Mouse (Mus musculus): ENCODE data around the gene Ralgps1.

Ralgps1 gene

DNA sequence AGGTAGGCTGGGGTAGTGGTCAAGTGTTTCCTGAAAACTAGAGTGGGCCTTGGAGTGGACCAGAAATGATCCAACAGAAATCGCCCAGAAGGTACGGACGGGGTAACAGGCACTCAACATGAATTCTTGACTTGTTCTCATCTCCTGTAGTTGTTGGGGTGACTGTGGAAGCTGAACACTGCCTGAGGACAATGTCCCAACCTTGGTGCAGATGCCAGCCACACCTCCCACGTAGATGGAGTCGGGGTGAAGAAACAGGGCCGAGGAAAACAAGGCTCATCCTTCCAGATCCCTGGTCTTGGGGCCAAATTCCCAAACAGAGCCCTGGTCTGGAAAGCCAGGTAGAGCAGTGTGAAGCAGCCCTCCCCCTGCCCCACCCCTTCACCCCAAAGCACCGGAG is 122.7 kb downstream of the Ralgps1 start:
- no peak for DNase-seq (ENCODE audit: inconsistent age in 2 of 2, low spot score in 1 of 2)

DNA sequence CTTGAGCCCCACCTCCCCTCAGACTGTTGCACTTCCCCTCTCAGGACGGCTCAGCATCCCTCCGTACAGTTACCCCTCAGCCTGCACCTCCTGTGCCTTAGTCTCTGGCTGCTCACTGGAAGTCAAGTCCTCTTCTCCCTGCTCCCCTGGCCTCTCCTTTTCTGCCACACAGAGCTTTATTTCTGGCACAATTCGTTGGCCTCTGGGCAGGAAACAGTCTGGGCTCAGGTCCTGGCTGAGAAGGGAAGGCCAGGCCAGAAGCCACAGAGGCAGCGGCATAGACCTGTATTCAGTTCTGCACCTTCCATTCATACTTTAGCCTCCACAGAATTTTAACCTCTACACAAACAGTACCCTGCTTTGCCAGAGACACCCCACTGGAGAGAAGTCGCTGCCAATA is 124.4 kb downstream of the Ralgps1 start:
- no peak for DNase-seq (ENCODE audit: inconsistent age in 2 of 2, low spot score in 1 of 2)

DNA sequence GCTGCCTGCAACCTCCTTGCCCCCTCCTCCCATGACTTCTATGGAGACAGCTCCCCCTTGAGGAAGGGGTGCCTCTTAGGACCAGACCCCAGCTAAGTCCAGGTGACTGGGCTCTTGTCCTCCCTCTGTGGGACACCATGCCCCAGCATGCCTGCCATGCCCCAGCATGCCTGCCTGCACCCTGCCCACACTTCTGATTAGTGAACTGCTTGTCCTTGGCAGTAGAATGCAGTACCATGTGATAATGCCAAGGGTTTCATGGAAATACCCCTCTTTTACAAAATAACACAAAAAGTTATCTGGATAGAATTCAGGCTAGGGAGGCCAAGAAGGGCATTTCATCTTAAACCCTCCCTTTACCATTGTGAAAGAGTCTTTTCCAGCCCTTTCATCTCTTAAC is 125.9 kb downstream of the Ralgps1 start:
- DNase-seq (ENCODE audit: inconsistent age in 2 of 2, low spot score in 1 of 2): peak; percentile 35 to 73

DNA sequence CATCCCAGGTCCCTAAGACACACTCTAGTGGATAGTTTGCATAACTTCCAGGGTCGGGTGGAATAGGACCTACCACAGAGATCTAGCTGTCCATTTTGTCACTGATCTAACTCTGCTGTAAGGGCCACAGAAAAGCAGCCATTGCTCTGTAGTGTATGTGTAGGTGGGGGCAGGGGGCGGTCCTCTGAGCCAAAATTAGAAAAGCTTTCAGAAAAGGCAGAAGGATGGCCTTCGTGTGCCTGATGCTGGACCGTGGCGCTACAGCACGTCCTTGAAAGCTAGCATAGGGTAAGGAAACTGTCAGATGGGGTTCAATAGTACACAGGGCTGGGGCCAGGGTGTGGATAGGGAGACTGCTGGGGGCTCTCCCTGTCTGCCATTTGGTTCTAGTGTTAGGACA is 126.4 kb downstream of the Ralgps1 start:
- peak; percentile 54 to 73 for DNase-seq (ENCODE audit: inconsistent age in 2 of 2, low spot score in 1 of 2)

GRCm38 (mm10) chr2:33237581-33237980 is 133.7 kb downstream of the Ralgps1 start:
- DNase-seq (ENCODE audit: inconsistent age in 2 of 2, low spot score in 1 of 2): no peak

- DNase-seq (ENCODE audit: inconsistent age in 2 of 2, low spot score in 1 of 2): no peak
These were observed 136.4 kb downstream of the Ralgps1 start for GRCm38 (mm10) chr2:33234848-33235247.

DNA sequence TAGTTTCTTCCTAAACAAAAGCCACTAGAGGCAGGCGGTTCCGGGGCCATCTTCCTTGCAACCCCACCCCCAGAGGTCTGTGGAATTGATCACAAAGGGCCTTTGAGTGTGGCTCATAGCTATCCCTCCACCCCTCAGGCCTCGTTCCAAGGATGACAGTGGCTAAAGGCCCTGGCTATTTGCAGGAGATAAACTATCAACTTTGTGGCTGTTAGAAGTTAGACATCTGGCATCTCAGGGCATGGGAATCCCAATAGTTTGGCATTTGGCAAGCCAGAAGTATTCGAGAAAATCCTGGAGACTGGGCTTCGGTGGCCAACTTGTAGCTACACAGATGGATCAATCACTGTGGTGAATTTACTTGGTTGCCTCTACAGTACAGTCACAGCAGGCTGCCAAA is 137.4 kb downstream of the Ralgps1 start:
- no peak for DNase-seq (ENCODE audit: inconsistent age in 2 of 2, low spot score in 1 of 2)

GRCm38 (mm10) chr2:33232782-33233570 is 138.3 kb downstream of the Ralgps1 start:
- DNase-seq (ENCODE audit: inconsistent age in 2 of 2, low spot score in 1 of 2): no peak

DNA sequence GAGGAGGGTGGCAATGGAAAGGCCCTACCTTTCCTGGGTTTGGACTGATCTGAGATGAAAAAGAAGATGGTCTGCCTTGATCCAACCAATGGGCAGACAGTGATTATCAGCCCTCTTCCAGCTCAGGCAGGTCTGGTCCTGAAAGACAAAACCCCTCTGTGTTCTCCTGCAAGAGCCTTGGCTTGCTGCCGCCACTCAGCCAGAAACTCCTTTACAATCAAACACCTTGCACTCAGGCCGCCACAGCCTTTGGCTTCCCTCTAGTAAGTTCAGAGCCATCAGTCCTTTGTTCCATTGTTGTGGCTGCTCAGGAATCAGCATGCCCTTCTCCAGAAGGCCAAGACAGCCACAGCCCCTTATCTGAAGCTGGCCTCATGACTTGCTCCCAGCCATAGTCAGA is 139.5 kb downstream of the Ralgps1 start:
- no peak for DNase-seq (ENCODE audit: inconsistent age in 2 of 2, low spot score in 1 of 2)

GRCm38 (mm10) chr2:33230701-33231100 is 140.6 kb downstream of the Ralgps1 start:
- no peak for DNase-seq (ENCODE audit: inconsistent age in 2 of 2, low spot score in 1 of 2)

DNA sequence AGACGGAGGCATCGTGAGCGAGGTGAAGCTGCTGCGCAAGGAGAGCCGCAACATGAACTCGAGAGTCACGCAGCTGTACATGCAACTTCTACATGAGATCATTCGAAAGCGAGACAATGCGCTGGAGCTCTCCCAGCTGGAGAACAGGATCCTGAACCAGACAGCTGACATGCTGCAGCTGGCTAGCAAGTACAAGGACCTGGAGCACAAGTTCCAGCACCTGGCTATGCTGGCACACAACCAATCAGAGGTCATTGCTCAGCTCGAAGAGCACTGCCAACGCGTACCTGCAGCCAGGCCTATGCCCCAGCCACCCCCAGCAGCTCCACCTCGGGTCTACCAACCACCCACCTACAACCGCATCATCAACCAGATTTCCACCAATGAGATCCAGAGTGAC is 142.7 kb downstream of the Ralgps1 start:
- DNase-seq (ENCODE audit: inconsistent age in 2 of 2, low spot score in 1 of 2): no peak

- no peak for DNase-seq (ENCODE audit: inconsistent age in 2 of 2, low spot score in 1 of 2)
These were observed 143.2 kb downstream of the Ralgps1 start for GRCm38 (mm10) chr2:33228077-33228476.

GRCm38 (mm10) chr2:33225921-33226320 is 145.4 kb downstream of the Ralgps1 start:
- no peak for DNase-seq (ENCODE audit: inconsistent age in 2 of 2, low spot score in 1 of 2)

- no peak for DNase-seq (ENCODE audit: inconsistent age in 2 of 2, low spot score in 1 of 2)
These were observed 147.5 kb downstream of the Ralgps1 start for GRCm38 (mm10) chr2:33223656-33224358.

GRCm38 (mm10) chr2:33222480-33222879 is 148.8 kb downstream of the Ralgps1 start:
- DNase-seq (ENCODE audit: inconsistent age in 2 of 2, low spot score in 1 of 2): peak in 1 of 2 experiments; percentile 49

GRCm38 (mm10) chr2:33221339-33221900 is 149.9 kb downstream of the Ralgps1 start:
- peak in 1 of 2 experiments; percentile 48 for DNase-seq (ENCODE audit: inconsistent age in 2 of 2, low spot score in 1 of 2)

- DNase-seq (ENCODE audit: inconsistent age in 2 of 2, low spot score in 1 of 2): no peak
These were observed 150.5 kb downstream of the Ralgps1 start for GRCm38 (mm10) chr2:33220674-33221338.

- DNase-seq (ENCODE audit: inconsistent age in 2 of 2, low spot score in 1 of 2): no peak
These were observed 151.0 kb downstream of the Ralgps1 start for GRCm38 (mm10) chr2:33220246-33220645.

GRCm38 (mm10) chr2:33219637-33220036 is 151.6 kb downstream of the Ralgps1 start:
- no peak for DNase-seq (ENCODE audit: inconsistent age in 2 of 2, low spot score in 1 of 2)

DNA sequence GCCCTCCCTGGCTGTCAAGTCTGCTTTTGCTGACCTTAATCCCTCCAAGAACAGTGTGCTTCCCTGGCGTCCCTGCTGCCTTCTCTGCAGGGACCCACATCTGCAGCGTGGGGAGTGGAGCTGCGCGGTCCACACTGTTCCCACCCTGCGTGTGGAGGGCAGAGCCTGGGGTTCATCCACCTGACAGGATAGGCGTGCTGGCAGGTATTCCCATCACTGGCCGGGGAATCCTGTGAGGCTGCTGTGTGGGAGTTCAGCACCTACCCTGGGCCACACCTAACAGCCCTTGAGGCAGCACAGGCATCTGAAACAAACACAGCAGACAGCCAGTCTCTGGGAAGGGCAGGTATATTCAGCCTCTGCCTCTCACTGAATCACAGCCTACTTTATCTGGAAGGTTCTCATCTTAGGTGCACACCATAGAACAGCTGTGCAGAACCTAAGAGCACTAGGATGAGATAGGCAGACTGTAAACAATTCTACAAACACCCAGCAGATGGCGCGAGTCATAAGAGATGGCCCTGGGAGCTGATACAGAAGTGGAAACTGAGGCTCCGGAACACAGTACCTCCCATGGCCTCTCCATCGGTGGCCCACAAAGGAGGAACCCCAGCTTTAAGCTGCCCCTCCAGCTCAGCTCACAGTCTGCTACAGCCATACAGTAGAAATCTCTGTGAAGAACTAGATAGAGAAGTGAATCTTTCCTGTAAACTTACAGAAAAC is 152.2 kb downstream of the Ralgps1 start:
- DNase-seq (ENCODE audit: inconsistent age in 2 of 2, low spot score in 1 of 2): peak in 1 of 2 experiments; percentile 73

DNA sequence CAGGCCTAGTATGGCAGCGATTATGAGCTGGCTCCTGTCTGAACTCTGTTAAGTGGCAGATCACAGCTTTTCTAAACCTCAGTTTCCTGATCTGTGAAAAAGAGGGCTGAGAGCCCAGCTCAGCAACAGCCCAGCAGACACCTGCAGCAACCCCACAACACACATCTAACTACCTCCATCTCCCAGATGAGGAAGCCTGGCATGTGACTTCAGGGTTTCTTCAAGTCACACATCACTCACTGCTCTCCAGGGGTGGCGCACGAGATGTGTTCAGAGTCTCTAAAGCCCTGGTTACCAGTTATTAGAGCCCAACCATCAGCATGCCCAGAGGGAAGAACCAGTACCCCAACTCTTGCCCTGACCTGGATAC is 153.9 kb downstream of the Ralgps1 start:
- no peak for DNase-seq (ENCODE audit: inconsistent age in 2 of 2, low spot score in 1 of 2)

Measured in adrenal gland, adult (tissue).